Mouse (Mus musculus) limb, embryonic 15.5 days (tissue): ENCODE results near the gene Zfp790. TPM values are rescaled to one million over a fixed set of nuclear protein-coding genes. Genes with fewer than 3 reads are reported as not detected.
A peak's percentile ranks its signal among the peaks of the same experiment; 100 is the strongest.

Experiments used
- ATAC-seq: fragments of 200-750 bp; cut with Nextera tagmentation; 2 replicates; pipeline ENCODE4 v1.8.0; 2017; ENCODE audit warnings: low read depth, moderate TSS enrichment; ENCODE audit not compliant: insufficient number of reproducible peaks, low FRiP score, low TSS enrichment
- H3K27ac ChIP-seq: fragments of 300-500 bp; sonication (generic); 2 replicates; pipeline ENCODE4 v1.5.1; 2015; ENCODE audit warnings: moderate library complexity, mild to moderate bottlenecking, inconsistent platforms
- H3K27me3 ChIP-seq: fragments of 300-500 bp; sonication (generic); 2 replicates; pipeline ENCODE4 v1.6.1; 2015; ENCODE audit warnings: inconsistent platforms
- H3K36me3 ChIP-seq: fragments of 300-500 bp; sonication (generic); 2 replicates; pipeline ENCODE4 v1.6.1; 2015; ENCODE audit warnings: inconsistent platforms
- H3K4me1 ChIP-seq: fragments of 300-500 bp; sonication (generic); 2 replicates; pipeline ENCODE4 v1.6.1; 2015; ENCODE audit warnings: inconsistent platforms
- H3K4me2 ChIP-seq: fragments of 300-500 bp; sonication (generic); 2 replicates; pipeline ENCODE4 v1.6.1; 2015; ENCODE audit warnings: mild to moderate bottlenecking, inconsistent platforms
- H3K4me3 ChIP-seq: fragments of 300-500 bp; sonication (generic); 2 replicates; pipeline ENCODE4 v1.5.1; 2015; ENCODE audit warnings: mild to moderate bottlenecking, inconsistent platforms
- H3K9ac ChIP-seq: fragments of 300-500 bp; sonication (generic); 2 replicates; pipeline ENCODE4 v1.6.1; 2015; ENCODE audit warnings: inconsistent platforms
- H3K9me3 ChIP-seq: fragments of 300-500 bp; sonication (generic); 2 replicates; pipeline ENCODE4 v1.6.1; 2016; ENCODE audit warnings: inconsistent platforms
- WGBS: fragments of 180-500 bp; shearing (Covaris S2); methylation state at CpG from one replicate; pipeline ENCODE4 v1.1.7; 2015; 5-methylcytosine and 5-hydroxymethylcytosine counted together
- polyA plus RNA-seq: library from polyadenylated mRNA; unstranded; fragments of >200 nt; fragmentation: Nextera tagmentation; extraction: Ambion mirVana; gene quantifications from 2 replicates; pipeline ENCODE4 v1.2.1, GENCODE M21; 2015

The Zfp790 gene
- polyA plus RNA-seq, 1 experiment from 2014 or later = 14.3 TPM

DNA sequence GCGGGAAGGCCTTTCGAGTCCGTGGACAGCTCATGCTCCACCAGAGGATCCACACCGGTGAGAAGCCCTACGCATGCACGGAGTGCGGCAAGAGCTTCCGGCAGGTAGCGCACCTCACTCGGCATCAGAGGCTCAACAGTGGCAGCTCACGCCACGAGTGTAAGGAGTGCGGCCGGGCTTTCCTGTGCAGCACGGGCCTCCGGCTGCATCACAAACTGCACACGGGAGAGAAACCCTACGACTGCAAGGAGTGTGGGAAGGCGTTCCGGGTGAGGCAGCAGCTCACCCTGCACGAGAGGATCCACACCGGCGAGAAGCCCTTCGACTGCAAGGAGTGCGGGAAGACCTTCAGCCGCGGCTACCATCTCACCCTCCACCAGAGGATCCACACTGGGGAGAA, 23.0 kb upstream of the Zfp790 start:
- peaks cover 66% of the 10 kb centered on the region for H3K36me3 ChIP-seq
- H3K9ac ChIP-seq = no peak overlapping the region
- 34% methylated on average over 27 of the region's 27 CpGs for WGBS

DNA sequence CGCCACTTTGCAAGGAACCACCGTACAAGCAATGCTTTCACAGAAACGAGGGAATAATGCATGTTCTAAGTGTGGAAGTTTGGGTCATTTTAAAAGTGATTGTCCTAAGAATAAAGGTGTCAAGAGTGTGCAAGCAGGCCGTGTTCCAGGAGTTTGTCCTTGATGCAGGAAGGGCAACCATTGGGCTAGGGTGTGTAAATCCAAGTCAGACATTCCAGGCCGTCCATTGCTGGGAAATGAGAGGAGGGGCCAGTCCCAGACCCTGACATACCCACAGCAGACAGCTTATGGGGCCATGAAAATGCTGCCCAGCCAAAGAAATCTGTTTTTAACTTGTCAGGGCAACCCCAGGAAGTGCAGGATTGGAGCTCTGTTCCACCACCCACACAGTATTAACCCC, 8.9 kb upstream of the Zfp790 start:
- no peak overlapping the region for H3K4me3 ChIP-seq
- 78% methylated on average over 5 of the region's 5 CpGs for WGBS
- no peak overlapping the region for H3K9ac ChIP-seq
- H3K9me3 ChIP-seq = no peaks in the 10 kb centered on the region
- no peaks in the 10 kb centered on the region for H3K36me3 ChIP-seq
- no peak overlapping the region for H3K4me2 ChIP-seq
- H3K27ac ChIP-seq = no peak overlapping the region
- no peaks in the 10 kb centered on the region for H3K4me1 ChIP-seq
- no peaks in the 10 kb centered on the region for H3K27me3 ChIP-seq
- ATAC-seq = no peak

More for the DNA sequence above, 23.0 kb upstream of the Zfp790 start:
- no peaks in the 10 kb centered on the region for H3K27me3 ChIP-seq
- H3K4me1 ChIP-seq = no peaks in the 10 kb centered on the region
- no peak overlapping the region for H3K27ac ChIP-seq
- H3K9me3 ChIP-seq = no peaks in the 10 kb centered on the region
- ATAC-seq = no peak
- no peak overlapping the region for H3K4me2 ChIP-seq
- no peak overlapping the region for H3K4me3 ChIP-seq

DNA sequence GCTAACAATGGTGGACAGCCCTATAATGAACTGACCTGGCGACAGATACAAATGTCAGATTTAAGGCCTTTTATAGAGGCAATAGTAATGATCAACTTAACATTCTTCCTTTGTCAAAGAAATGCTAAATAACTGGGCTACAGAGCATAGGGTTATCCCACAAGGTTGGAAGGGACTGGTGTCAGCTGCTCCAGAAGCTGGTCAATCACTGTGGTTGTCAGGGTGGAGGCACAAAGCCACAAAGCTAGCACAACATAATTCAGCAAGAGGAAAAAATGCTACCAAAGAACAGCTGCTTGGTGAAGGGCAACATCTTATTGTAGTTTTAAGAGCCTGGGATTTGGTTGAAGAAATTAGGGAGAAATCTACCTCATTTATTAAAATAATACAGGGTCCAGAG, 3.7 kb upstream of the Zfp790 start:
- no peak overlapping the region for H3K9ac ChIP-seq
- 94% methylated on average over 1 of the region's 1 CpGs for WGBS
- H3K36me3 ChIP-seq = no peaks in the 10 kb centered on the region
- H3K9me3 ChIP-seq = no peaks in the 10 kb centered on the region
- H3K4me3 ChIP-seq = no peak overlapping the region
- H3K27me3 ChIP-seq = no peaks in the 10 kb centered on the region
- H3K4me1 ChIP-seq = peaks cover 17% of the 10 kb centered on the region
- no peak for ATAC-seq
- H3K4me2 ChIP-seq = no peak overlapping the region
- no peak overlapping the region for H3K27ac ChIP-seq

DNA sequence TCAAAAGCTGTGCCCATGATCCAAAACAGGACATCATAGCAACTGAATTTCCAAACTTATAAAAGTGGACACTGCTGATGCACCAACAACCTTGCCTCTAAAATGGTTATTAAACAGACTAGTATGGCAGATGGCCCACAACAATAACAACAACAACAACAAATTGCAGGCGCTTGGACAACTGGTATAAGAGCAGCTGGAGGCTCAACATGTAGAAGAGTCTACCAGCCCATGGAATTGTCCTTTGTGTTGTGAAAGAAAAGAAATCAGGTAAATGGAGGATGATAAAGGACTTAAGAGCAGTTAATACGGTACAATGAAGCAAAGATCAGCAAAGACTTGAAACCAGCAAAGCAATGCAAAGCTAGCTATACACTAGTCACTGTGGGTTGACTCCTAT, 1.5 kb upstream of the Zfp790 start:
- no peaks in the 10 kb centered on the region for H3K9me3 ChIP-seq
- 0 out of 2 replicates have a peak, but pooled peaks cover 5% of the 10 kb centered on the region for H3K36me3 ChIP-seq
- WGBS = 89% methylated on average over 2 of the region's 2 CpGs
- ATAC-seq = no peak
- no peaks in the 10 kb centered on the region for H3K27me3 ChIP-seq
- peaks cover 32% of the 10 kb centered on the region for H3K4me1 ChIP-seq
- no peak overlapping the region for H3K4me2 ChIP-seq
- H3K4me3 ChIP-seq = no peak overlapping the region
- H3K9ac ChIP-seq = no peak overlapping the region
- no peak overlapping the region for H3K27ac ChIP-seq

DNA sequence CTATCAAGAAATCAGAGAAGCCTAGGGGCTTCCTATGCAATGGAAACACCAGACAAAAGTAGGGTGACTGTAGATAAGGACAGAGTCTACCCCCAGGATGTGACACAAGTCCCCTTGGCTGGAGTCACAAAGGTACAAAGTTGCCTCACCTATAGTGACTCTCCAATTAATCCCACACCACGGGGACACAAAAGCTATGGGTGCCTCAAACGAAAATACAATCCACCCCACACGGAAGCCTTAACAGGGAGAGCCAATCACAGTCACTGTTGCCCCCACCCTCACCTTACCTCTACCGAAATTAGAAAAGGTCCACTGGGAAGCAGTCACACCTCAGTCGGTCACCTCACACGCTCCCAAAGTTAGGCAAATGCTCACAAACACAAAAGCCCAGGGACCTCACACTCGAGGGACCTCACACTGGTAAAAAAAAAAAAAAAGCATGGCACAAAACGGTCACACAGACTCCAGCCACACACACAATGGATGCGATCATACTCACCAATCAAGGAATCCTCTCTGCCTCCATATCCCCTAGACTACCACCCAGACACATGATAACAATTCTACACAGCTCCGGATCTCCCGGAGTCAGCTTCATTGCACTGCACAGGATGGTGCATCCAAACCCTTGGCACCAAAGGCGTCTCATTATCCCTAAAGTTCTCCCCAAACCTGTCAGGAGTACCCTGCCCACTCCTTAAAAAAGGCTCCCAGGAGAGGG, 691 bp upstream of the Zfp790 start:
- 0 out of 2 replicates have a peak, but pooled peaks cover 5% of the 10 kb centered on the region for H3K36me3 ChIP-seq
- no peaks in the 10 kb centered on the region for H3K9me3 ChIP-seq
- H3K4me3 ChIP-seq = peak overlapping the region; percentile 73
- peaks cover 33% of the 10 kb centered on the region for H3K4me1 ChIP-seq
- 0 out of 2 replicates have a peak, but pooled peaks have one; percentile 27 for ATAC-seq
- no peaks in the 10 kb centered on the region for H3K27me3 ChIP-seq
- H3K27ac ChIP-seq = peak overlapping the region; percentile 96
- peak overlapping the region; percentile 70 for H3K9ac ChIP-seq
- WGBS = 2% methylated on average over 12 of the region's 12 CpGs
- peak overlapping the region; percentile 77 for H3K4me2 ChIP-seq

DNA sequence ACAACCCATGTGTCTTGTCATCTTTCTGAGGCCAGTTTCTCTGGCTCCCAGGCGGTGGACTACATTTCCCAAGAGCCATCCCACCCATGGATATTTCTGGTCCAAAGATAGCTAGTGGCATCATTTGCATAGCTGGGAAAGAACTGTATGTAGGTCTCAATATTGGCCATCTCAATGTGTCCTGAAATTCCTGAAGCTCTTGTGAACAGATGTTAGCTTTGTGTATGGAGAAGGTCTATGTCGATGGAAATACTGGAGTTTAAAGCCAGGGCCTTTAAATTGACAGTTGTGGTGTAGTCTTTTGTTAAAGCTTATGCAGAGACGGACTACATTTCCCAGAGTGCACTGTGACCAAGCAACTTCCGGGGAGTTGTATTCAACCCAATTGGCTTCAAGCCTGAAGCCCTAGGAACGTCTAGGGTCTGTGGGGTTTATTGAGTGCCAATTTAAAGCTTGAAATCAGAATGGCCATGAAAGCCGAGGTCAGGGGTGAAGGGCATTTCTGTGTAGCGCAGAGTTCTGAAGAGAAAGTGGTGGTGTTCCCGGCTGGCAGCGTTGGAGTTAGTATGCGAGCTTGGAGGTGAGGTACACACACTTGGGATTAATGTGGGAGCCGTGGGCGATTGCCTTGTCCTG, 2.8 kb downstream of the Zfp790 start:
- no peak for ATAC-seq
- WGBS = 2% methylated on average over 12 of the region's 12 CpGs
- Histone ChIP-seq H3K36me3 (peaks cover 29% of the 10 kb centered on the region), H3K9me3 (no peaks in the 10 kb centered on the region), H3K4me3 (peak overlapping the region; percentile 63), H3K27me3 (no peaks in the 10 kb centered on the region), H3K4me2 (peak overlapping the region; percentile 56), H3K9ac (peak overlapping the region; percentile 52), H3K4me1 (peaks cover 33% of the 10 kb centered on the region), H3K27ac (no peak overlapping the region)

DNA sequence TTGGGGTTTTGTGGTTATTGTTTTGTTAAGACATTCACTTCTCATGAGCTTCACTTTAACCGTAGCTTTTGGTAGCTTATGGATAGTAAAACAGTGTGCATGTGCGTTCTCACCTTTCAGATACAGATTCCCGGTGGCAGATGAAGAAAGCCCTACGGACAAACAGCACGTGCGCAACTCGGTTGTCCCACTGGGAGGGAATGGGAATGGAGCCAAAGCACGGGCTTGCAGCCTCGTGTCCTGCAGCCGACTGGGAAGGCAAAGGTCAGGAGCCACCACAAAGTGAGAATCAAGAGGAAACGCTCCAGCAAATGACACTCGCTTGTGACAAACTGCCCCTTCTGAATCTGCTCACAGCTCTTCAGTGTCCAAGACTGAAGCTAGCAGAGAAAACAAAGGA, 12.1 kb downstream of the Zfp790 start:
- H3K4me1 ChIP-seq = no peaks in the 10 kb centered on the region
- H3K4me2 ChIP-seq = no peak overlapping the region
- peaks cover 78% of the 10 kb centered on the region for H3K36me3 ChIP-seq
- H3K9me3 ChIP-seq = no peaks in the 10 kb centered on the region
- no peaks in the 10 kb centered on the region for H3K27me3 ChIP-seq
- no peak overlapping the region for H3K9ac ChIP-seq
- H3K27ac ChIP-seq = no peak overlapping the region
- 92% methylated on average over 12 of the region's 12 CpGs for WGBS
- no peak for ATAC-seq
- H3K4me3 ChIP-seq = no peak overlapping the region

DNA sequence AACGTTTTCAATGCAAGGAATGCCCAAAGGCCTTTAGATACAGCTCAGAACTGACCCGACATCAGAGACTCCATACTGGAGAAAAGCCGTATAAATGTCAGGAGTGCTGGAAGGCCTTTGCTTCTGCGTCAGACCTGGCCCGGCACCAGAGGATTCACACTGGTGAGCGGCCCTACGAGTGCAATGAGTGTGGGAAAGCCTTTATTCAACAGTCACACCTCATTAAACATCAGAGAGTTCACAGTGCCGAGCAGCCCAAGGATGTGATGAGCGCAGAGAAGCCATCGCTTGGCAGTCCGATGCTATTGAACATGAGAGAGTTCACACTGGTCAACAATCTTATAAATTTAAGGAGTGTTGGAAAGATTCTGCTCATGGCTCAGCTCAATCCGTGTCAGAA, 13.9 kb downstream of the Zfp790 start:
- no peaks in the 10 kb centered on the region for H3K4me1 ChIP-seq
- H3K27me3 ChIP-seq = no peaks in the 10 kb centered on the region
- H3K27ac ChIP-seq = no peak overlapping the region
- WGBS = 91% methylated on average over 12 of the region's 12 CpGs
- no peak overlapping the region for H3K9ac ChIP-seq
- ATAC-seq = no peak
- H3K4me3 ChIP-seq = no peak overlapping the region
- no peak overlapping the region for H3K4me2 ChIP-seq
- H3K9me3 ChIP-seq = no peaks in the 10 kb centered on the region
- peaks cover 71% of the 10 kb centered on the region for H3K36me3 ChIP-seq

DNA sequence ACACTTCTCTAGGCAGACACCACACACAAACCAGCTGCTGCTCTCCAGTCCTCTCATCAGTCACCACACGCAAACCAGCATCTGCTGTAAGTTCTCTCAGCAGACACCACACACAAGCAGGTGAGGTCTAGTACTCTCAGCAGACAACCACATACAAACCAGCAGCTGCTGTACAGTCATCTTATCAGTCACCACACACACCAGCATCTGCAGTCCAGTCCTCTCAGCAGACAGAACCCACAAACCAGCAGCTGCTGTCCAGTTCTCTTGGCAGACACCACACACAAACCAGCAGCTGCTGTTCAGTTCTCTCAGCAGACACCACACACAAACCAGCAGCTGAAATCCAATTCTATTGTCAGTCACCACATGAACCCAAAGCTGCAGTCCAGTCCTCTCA, 20.9 kb downstream of the Zfp790 start:
- Histone ChIP-seq H3K4me3 (no peak overlapping the region), H3K4me2 (no peak overlapping the region), H3K4me1 (no peaks in the 10 kb centered on the region), H3K9me3 (no peaks in the 10 kb centered on the region), H3K27me3 (no peaks in the 10 kb centered on the region), H3K27ac (no peak overlapping the region), H3K36me3 (peaks cover 16% of the 10 kb centered on the region), H3K9ac (no peak overlapping the region)
- 88% methylated on average over 1 of the region's 1 CpGs for WGBS
- ATAC-seq = no peak

DNA sequence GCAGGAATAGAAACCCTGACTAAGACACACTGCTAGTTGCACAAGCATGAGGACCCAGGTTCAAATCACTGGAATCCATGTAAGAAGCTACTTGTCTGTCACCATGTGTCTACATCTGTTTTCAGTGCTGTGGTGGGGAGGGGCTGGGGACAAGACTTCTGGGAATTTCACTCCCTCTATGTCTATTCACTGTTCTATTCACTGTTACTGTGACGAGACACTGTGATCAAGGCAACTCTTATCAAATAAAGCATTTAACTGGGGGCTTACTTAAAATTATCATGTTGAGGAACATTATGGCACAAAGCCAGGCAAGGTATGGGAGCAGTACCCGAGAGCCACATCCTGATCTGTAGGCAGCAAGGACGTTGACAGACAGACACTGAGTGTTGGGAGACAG, 23.3 kb downstream of the Zfp790 start:
- Histone ChIP-seq H3K4me1 (no peaks in the 10 kb centered on the region), H3K27me3 (no peaks in the 10 kb centered on the region), H3K36me3 (peaks cover 7% of the 10 kb centered on the region), H3K9ac (no peak overlapping the region), H3K9me3 (no peaks in the 10 kb centered on the region), H3K27ac (no peak overlapping the region), H3K4me2 (no peak overlapping the region), H3K4me3 (no peak overlapping the region)
- 79% methylated on average over 3 of the region's 3 CpGs for WGBS
- no peak for ATAC-seq

DNA sequence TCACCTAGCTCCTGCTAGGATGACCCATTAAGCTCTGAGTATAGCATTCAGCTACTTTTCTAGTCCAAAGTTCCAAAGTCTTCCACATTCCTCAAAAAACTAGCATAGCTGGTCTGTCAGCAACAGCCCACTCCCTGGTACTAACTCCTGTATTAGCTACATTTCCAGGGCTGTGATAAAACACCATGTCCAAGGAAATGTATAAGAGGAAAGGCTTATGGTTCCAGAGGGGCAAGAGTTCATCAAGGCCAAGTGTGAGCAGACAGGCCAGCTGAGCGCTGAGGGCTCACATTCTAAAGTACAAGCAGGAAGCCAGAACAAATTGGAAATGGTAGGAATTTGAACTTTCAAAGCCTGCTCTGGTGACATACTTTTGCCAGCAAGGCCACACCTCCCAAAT, 26.2 kb downstream of the Zfp790 start:
- Histone ChIP-seq H3K4me1 (no peaks in the 10 kb centered on the region), H3K9ac (no peak overlapping the region), H3K9me3 (no peaks in the 10 kb centered on the region), H3K27ac (no peak overlapping the region), H3K36me3 (peaks cover 25% of the 10 kb centered on the region), H3K27me3 (no peaks in the 10 kb centered on the region), H3K4me3 (no peak overlapping the region), H3K4me2 (no peak overlapping the region)
- no peak for ATAC-seq
- WGBS = 85% methylated on average over 1 of the region's 1 CpGs

DNA sequence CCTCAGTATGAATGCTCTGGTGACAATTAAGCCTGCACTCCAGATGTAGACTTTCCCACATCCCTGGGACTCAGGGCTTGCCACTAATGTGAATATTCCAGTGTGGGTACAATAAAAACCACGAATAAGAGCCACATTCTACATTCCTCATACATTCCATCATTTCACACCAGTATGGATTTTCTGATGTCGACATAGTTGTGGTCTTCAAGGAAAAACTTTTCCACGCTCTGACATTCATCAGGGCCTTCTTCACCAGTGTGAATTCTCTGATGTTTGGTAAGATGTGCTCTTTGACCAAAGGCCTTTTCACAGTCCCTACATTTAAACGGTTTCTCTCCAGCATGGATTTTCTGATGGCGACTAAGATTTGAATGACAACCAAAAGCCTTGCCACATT, 28.7 kb downstream of the Zfp790 start:
- Histone ChIP-seq H3K4me2 (no peak overlapping the region), H3K9me3 (no peaks in the 10 kb centered on the region), H3K36me3 (peaks cover 36% of the 10 kb centered on the region), H3K4me3 (no peak overlapping the region), H3K27me3 (no peaks in the 10 kb centered on the region), H3K4me1 (no peaks in the 10 kb centered on the region), H3K9ac (no peak overlapping the region), H3K27ac (no peak overlapping the region)
- 79% methylated on average over 5 of the region's 5 CpGs for WGBS
- no peak for ATAC-seq
